Mouse (Mus musculus) kidney, adult 11 months (tissue): ENCODE measurements around the gene Lpcat1.

Experiments
- DNase-seq: peaks from one replicate; pipeline ENCODE4 v3.0.0; 2022

Gene Lpcat1

GRCm38 (mm10) chr13:73482476-73482875 is 15.5 kb downstream of the Lpcat1 start:
- DNase-seq: no peak

- DNase-seq: no peak
Measured at GRCm38 (mm10) chr13:73483331-73483730, 16.3 kb downstream of the Lpcat1 start.

- DNase-seq: no peak
Measured at GRCm38 (mm10) chr13:73484171-73484570, 17.2 kb downstream of the Lpcat1 start.

- no peak for DNase-seq
Measured at GRCm38 (mm10) chr13:73488105-73488504, 21.1 kb downstream of the Lpcat1 start.

- DNase-seq: no peak
Measured at GRCm38 (mm10) chr13:73488707-73489106, 21.7 kb downstream of the Lpcat1 start.

GRCm38 (mm10) chr13:73489986-73490385 is 23.0 kb downstream of the Lpcat1 start:
- no peak for DNase-seq

GRCm38 (mm10) chr13:73490564-73491170 is 23.7 kb downstream of the Lpcat1 start:
- DNase-seq: no peak

GRCm38 (mm10) chr13:73493183-73493582 is 26.2 kb downstream of the Lpcat1 start:
- no peak for DNase-seq

GRCm38 (mm10) chr13:73494528-73494927 is 27.5 kb downstream of the Lpcat1 start:
- no peak for DNase-seq

- DNase-seq: no peak
Measured at GRCm38 (mm10) chr13:73496137-73496536, 29.1 kb downstream of the Lpcat1 start.

- DNase-seq: no peak
Measured at GRCm38 (mm10) chr13:73499893-73500604, 33.1 kb downstream of the Lpcat1 start.

GRCm38 (mm10) chr13:73502719-73503118 is 35.7 kb downstream of the Lpcat1 start:
- DNase-seq: no peak

GRCm38 (mm10) chr13:73505686-73506467 is 38.9 kb downstream of the Lpcat1 start:
- DNase-seq: peak; percentile 55

GRCm38 (mm10) chr13:73508817-73509550 is 42.0 kb downstream of the Lpcat1 start:
- DNase-seq: peak; percentile 63

- DNase-seq: no peak
Measured at GRCm38 (mm10) chr13:73509869-73510268, 42.9 kb downstream of the Lpcat1 start.

GRCm38 (mm10) chr13:73512776-73513673 is 46.0 kb downstream of the Lpcat1 start:
- peak; percentile 60 for DNase-seq

GRCm38 (mm10) chr13:73516886-73517285 is 49.9 kb downstream of the Lpcat1 start:
- no peak for DNase-seq

GRCm38 (mm10) chr13:73533716-73534115 is 66.7 kb downstream of the Lpcat1 start:
- DNase-seq: no peak

- DNase-seq: no peak
Measured at GRCm38 (mm10) chr13:73535287-73535686, 68.3 kb downstream of the Lpcat1 start.

GRCm38 (mm10) chr13:73536403-73536821 is 69.4 kb downstream of the Lpcat1 start, which contains the start of gene Slc6a3:
Slc6a3 (plus strand) TSS chr13:73536747.
- DNase-seq: peak; percentile 44

- DNase-seq: no peak
Measured at GRCm38 (mm10) chr13:73536824-73537223, 69.8 kb downstream of the Lpcat1 start.

GRCm38 (mm10) chr13:73564201-73564600 is 97.2 kb downstream of the Lpcat1 start:
- no peak for DNase-seq
